Mouse (Mus musculus) adrenal gland, postnatal 14 days (tissue): ENCODE data around the gene Wdr6. TPM values are rescaled to one million over a fixed set of nuclear protein-coding genes. Genes with fewer than 3 reads are reported as not detected.

Experiments
- DNase-seq: peaks from one replicate; pipeline ENCODE4 v3.0.0; 2021; ENCODE audit warnings: mixed read lengths
- total RNA-seq: library from RNA; stranded (reverse); gene quantifications from 2 replicates; pipeline ENCODE4 v1.2.3, GENCODE M21; 2021

Wdr6 gene
- total RNA-seq, 1 experiment from 2014 or later, result 102 TPM

DNA sequence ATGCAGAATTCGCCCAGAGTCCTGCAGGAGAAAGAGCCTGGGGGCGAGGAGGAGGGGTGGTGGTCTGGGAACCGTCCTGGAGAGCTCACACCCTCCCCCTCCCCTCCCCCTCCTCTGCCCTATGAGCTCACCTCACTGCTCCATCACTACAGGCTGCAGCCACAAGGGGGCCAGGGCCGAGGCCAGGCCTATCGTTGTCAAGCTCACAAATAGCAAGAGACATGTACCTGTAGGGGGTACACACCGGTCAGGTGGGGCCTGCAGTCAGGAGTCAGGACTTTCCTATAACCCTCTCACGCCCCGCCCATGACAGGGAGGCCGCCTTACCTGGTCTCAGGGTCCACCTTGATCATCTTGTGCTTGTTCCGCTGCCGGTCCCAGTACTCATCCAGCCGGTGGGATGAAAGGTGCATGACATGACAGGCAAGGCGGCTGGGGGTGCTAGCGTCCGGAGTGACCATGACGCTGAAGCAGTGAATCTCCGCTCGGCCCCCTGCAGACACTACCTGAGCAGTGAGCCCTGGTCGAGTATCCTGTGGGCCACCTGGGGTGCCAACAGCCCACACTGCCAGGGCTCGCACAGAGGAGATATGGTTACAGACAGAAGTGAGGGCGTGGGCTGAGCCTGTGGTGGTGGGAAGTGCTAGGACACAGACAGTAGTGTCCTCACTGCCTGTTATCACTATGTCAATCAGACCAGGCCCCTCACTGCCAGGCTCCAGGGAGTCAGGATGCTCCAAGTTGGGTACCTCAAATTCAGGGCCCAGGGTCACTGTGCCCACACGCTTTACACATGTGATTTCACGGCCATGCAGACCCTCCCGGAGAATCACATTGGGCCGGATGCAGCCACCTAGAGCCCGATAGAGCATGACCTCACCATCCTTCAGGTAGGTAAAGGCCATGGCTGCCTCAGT, 4.5 kb downstream of the Wdr6 start:
- peak; percentile 89 for DNase-seq

DNA sequence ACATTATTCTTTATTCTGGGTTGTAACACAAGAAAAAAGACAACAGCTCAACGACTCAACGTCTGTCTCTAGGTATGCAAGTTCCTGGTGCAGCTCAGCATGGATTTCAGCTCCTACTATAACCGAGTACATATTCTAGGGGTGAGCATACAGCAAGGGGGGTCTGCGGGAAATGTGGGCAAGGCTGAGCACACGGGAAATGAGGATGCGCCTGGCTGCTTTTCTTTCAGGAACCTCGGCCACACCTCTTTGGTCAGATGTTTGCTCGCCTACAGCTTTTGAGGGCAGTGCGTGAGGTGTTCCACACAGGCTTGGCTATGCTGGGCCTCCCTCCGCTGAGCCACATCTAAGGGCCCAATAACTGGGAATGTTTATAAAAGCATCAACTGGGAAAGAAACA, 6.2 kb downstream of the Wdr6 start:
- DNase-seq, result no peak

DNA sequence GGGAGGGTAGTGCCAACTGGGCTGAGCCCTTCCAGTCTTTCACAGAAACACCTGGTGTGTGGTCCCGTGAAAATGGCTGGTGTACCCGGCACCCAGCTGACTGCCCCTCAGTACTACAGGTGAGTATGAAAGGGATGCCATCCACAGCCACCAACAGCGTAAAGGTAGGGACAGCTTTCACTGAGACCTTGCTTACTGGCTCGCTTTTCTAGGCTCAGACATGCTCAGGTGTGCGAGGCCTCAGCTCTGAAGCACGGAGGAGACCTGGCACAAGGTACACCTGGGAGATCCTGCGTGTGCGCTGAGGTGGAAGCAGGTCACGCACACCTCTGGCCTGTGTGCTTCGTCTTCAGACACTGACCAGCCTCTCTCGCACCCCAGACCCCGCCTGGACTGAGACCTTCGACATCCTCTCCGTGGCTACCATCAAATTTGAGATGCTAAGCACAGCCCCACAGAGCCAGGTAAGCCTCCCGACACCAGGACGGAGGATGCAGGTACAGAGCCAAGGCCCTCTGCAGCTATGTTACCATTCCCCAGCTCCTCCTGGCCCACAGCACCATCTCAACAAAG, 7.1 kb downstream of the Wdr6 start:
- DNase-seq, result no peak

DNA sequence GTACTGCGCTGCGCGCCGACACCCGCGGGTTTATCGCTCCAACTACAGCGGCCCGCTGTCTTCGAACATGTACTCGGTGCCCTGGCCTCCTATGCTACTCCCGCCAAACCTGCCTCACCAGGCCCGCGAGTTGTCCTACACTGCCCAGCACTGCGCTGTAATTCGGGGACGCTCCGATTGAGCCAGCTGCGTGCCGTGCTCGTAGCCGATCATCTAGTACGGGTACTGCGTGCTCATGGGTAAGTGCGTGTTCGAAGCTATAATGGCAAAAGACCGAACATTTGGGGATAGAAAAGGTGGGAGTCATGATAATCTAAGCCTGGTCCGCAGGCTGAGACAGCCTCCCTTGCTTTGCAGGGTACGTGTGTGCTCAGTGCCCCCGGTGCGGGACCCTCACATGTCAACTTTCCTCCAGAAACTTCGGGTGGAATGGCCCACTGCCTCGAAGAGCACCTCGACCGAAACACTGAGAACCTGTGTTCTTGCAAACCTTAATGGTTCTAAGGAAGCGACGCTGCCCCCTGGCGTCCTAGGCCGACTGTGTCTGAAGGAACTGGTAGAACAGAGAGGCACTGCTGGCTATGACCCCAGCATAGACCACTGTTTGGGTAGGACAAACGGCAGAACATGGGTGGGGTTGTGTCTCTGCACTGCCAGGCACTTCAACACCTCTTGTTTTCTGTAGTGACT, 8.2 kb downstream of the Wdr6 start:
- DNase-seq, result peak; percentile 91

DNA sequence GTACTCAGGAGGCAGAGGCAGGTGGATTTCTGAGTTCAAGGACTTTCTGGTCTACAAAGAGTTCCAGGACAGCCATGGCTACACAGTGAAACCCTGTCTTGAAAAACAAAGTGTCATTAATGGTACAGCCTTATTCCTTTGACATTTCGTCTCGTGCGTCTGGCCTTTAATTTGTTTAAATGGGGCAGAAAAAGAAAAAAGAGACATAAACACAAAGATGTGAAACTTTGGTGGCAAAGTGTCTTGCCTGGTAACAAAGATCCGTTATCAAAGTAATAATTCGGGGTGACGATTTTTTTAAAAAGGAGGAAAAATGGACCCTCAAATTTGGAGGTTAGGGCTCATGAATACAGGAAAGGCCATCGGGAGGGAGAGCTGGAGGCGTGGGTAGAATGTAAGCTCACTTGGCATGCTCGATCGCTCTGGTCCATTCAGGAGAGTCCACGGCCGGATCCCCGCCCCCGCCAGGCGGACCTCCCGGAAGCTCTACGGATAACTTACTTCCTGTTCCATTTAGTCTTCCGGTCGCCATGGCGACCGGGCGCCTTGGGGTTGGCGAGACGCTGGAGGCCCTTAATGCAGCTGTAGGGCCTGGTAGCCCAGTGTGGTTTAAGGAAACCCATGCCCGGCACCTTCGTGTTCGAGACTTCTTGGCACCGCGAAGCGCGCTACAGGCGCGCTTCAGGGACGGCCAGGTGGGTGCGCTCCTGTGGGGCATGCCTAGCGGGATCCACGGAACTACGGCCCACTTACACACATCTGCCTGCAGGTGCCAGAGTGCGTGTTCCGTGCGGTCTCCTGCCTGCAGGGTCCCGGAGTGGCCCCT, 8.9 kb downstream of the Wdr6 start, which contains the start of gene Dalrd3:
Dalrd3 (plus strand) TSS at position 506 of the 826 bp plus-strand sequence.
- peak; percentile 96 for DNase-seq

DNA sequence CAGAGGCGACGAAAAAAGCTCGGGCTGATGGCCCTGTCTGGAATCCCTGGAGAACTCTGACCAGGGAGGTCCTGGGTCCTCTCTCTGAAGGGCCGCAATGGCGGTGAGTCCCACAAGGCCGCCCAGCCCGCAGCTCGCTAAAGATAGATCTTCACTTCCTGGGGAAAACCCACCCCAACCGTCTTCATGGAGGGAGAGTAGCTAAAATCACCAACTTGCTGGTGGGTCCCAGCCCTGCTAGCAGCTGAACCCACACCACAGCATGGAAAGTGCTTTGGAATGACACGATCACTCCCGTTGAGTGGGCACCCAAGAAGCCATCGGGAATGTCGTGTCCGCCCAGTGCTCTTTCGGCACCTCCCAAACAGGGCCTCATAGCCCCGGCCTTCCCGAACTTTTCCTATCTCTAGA, 10.0 kb downstream of the Wdr6 start:
- DNase-seq, result no peak

DNA sequence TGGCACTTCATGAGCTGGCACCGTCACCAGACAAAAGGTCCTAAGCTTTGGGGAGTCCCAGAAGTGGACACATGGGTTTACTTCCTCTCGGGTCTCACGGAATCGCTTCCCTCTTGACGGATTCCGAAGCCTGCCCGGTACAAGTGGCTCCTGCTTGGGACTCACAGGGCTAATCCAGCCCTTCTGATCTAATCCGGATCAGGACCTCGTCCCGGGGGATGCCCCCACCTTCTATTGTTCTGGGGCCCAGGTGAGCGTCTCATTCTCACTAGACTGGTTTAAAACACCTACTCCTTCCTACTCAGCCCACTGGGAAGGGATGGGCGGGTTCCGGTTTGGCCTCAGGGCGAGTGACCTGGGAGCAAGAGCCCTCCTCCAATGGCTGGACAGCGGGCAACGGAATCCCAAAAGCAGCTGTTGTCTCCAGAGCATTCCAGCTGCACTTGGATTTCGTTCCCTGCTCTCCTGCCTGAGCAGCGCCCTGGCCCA, 10.6 kb downstream of the Wdr6 start:
- peak; percentile 49 for DNase-seq

DNA sequence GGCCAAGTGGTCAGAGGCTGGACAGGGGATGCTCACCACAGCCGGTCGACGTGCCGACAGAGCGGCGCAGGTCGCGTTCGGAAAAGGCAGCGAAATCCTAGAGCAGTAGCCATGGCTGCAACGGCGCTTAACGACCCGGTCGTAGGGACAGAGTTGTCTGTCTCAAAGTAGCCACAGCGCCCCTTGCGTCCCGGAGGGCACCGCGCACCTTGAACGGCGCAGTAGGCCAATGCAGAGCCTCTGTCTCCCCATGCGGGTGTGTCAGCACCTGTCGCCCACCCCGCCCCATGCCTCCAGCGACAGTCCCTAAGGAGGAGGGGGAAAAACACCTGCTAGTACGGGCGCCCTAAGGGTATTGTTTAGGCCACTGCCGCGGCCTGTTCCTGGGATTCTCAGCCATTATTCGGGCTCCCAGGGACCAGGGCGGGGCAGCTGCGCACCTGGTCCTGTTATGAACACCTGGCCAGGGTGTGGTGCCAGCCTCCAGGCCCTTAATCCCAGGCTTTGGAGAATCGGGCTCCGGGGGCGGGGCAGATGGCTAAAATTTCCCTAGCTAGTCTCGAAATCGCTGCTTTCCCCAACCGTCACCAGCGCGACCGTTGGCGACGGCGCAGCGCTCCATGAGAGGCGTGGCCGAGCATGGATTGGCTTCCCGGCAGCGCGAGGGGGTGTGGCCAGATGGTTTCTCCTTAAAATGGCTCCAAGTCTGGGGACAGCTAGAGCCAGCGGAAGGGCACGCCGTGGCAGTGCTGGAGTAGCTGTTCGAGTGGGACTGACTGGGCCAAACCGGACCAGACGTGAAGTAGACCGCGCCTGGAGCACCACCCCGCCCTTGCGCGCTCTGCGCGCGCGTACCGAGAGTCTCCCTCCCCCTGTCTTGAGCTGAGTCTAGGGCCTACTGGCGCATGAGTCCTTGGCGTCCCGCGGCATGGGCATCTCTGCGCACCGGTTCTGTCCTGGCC, 11.4 kb downstream of the Wdr6 start, which contains the start of gene Ndufaf3:
Ndufaf3 (minus strand) TSS at position 620 of the 962 bp plus-strand sequence.
- DNase-seq, result peak; percentile 98

DNA sequence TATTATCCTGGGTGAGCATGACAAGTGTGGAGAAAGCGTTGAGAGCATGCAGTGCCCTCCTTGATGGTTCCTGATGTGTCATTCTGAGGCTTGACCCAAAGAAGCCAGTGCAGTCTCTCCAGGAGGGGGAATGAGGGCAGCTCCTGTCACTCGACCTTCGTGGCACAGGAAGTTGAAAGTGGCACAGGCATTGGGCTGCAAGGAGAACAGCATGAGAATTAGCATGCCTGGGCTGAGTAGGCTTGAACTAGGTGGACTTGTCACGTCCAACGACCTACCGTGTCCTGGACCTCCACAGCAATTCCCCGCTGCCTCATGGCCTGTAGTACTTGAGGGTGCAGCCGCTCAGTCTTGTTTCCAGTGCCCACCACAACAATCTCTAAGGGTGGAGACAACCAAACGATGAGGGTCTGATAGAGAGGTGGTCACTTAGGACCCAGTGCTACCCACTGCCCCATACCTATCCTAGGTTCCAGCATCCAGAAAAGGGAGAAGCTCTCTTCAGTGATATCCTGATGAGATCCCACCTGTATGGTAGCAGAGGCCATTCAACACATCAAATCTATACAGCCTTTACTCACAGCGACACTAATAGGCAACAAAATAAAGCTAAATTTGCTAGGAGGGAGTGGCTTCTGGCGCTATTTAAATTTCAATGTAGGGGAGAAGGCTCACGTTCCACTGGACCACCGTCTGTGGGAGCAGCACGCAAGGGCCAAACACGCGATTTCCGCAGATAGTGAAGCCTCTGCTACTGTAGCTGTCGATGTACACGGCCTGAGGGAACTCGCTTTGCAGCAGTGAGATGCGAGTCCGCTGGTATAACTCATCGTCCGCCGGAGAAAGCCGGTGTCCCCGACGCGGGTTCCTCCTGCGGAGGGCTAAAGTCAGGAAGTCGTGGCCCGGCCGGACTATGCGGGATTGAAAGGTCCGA, 12.4 kb downstream of the Wdr6 start:
- peak; percentile 52 for DNase-seq

DNA sequence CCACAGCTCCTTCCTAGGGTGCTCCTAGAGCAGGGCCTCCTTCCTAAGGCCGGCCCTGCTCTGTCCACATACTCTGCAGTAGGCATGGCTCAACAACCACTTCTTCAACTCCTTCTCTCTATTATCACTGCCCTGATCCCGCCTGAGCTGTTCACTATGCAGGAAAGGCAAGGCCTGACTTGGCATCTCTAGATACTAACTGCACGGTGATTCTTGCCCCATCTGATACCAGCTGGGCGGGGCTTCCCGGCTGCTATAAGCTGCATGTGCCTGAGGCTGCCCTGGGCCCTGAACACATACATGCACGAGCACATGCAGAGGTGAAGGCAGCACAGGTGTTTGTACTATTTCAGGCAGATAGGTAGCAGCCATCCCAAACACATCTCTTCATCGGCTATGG, 14.4 kb downstream of the Wdr6 start:
- DNase-seq, result no peak

DNA sequence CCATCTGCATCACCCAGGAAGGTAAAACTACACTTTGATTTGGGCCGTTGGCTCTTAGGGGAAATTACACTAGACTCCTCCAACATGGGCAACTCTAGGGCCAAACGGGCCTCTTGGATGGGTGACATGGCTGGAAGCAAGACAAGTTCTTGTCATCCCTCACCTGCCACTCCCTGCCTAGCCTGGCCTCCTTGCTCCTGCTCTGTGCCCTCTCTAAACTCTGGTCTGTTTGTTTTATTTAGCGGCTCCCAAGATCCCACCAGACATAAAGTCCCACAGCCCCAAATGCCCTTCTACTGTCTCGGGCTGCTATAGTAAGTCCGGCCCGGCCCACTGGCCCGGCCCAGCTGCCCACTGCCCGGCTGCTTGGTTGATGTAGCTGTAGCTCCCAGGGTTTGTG, 14.9 kb downstream of the Wdr6 start:
- DNase-seq, result no peak

DNA sequence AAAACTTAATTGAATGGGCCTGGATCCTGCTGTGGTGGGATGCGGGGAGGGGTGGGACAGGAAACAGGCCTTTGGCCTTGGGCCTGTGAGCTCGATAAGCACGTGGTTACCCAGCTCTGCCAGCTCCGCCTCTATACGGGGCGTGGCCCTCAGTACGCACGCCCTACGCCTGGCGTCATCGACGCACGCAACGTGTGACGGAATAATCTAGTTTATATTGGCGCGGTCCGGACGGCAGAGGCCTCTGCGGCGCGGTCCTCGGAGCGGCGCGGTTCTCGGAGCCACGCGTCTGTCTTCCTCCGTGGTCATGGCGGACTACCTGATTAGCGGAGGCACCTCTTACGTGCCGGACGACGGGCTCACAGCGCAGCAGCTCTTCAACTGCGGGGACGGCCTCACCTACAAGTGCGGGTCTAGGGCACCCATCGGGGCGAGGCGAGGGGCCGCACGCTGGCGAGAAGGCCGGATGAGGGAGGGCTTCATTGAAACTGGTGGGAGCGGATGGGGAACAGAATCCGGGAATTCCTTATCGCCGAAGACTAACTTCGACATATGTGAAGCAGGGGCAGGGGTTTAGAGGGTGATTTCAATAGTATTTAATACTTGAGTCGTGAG, 18.2 kb downstream of the Wdr6 start, which contains the start of gene Impdh2:
Impdh2 (plus strand) TSS at position 60 of the 615 bp plus-strand sequence.
- peak; percentile 97 for DNase-seq

DNA sequence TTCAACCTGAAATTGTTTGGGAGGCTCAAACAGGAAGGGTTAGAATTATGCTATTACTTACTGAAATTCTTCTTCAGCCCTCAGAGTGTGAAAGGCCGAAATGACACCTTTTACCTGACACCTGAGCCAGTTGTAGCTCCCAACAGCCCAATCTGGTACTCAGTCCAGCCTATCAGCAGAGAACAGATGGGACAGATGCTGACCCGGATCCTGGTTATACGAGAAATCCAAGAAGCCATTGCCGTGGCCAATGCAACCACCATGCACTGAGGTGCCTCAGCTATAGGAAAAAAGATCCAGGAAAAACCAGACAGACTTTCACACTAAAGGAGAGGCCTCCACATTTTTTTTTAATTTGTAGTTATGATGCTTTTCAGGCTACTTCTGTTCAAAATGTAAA, 19.4 kb downstream of the Wdr6 start:
- no peak for DNase-seq

DNA sequence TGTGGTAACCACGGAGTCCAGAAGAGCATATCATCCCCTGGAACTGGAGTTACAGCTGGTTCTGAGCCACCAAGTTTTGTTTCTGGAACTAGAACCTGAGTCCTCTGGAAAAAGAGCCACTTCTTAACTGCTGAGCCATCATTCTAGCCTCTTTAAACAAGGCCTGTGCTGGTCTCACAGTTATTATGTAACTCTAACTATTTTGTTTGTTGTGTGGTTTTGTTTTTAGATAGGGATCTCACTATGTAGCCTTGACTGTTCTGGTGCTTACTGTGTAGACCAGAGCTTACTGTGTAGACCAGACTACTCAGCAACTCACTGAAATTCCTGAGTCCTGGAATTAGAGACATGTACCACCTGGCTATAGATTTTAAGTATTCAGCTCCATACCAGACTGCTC, 31.7 kb downstream of the Wdr6 start:
- no peak for DNase-seq

DNA sequence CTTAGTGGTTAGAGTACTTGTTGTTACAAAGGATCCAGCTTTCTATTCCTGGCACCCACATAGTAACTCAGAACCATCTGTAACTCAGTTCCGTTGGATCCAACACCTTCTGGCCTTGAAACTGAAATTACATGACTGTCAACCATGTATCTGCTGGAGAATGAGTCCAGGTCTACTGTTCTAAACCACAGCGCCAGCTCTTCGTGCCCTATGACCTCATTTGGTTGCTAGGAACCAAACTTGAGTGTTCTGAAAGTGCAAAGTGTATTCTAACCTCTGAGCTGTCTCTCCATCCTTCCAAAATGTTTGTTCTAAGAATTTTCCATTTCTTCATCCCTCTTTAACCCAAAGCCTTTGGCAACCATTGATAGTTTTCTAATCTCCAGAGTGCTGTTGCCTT, 32.6 kb downstream of the Wdr6 start:
- no peak for DNase-seq

DNA sequence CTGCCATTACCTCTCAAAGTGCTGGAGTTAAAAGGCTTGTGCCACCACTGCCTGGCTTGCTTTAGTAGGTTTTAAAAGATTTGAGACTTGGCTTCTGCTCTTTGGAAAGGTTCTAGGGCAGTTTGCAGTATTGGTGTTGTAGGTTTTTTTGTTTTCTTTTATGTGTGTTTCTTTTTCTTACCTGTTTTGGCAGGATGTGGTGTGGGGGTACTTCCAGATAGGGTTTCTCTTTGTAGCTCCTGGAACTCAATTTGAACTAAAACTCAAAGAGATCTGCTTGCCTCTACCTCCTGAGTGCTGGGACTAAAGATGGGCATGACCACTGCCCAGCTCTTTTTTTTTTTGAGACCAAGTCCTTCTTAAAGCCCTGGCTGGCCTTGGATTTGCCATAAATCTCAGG, 37.7 kb downstream of the Wdr6 start:
- no peak for DNase-seq

DNA sequence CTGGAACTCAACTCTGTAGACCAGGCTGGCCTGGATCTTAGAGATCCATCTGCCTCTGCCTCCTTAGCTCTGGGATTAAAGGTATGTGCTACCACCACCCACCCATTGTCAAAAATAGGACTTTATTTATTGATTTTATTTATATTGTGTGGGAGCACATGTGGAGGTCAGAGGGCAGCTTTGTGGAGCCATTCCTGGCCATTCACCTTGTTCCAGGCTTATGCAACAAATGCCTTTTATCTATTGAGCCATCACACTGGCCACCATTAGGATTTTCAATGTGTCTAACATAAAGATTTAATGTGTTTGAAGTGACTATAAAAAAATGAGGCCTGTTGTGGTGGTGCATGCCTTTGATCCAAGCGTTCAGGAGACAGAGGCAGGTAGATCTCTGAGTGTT, 47.0 kb downstream of the Wdr6 start:
- DNase-seq, result no peak

DNA sequence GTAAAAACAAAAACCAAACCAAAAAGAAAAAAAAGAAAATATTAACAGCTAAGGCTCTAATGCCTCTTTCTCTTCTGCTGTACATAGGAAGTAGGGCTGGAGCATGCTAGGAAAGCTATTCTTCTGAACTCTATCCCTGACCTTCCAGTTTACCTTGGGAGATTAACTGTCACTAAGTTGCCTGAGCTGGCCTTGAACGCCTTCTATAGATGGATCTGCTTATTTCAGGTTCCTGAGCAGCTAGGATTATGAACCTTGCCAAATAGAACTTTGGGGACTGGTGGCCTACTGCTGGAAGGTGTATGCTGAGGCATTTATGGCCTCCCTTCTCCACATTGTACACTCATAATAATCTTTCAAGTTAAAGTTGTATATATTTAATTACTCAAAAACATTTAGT, 47.6 kb downstream of the Wdr6 start:
- no peak for DNase-seq

DNA sequence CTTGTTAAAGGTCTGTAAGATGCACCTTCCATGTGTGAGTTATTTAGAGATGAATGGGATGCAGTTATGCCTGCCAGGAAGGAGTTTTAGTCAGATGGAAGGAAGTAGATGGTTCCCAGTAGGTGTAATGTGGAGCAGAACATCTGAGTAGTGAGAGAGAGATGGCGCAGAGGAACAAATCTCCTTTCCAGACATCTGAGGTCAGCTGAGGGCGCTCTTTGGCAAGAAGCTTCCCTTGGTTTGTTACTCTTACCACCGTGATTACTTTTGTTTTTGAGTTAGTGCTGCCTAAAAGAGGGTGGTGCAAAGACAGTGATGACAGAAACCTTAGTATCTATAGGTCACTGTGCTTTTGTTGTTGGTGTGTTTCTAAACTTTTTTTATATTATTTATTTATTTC, 53.1 kb downstream of the Wdr6 start:
- DNase-seq, result peak; percentile 53
